Mouse (Mus musculus) testis, adult 2 months (tissue): ENCODE results near the gene Adal. TPM values are rescaled to one million over a fixed set of nuclear protein-coding genes. Genes with fewer than 3 reads are reported as not detected.

Source experiments
- H3K27ac ChIP-seq: fragments of 200-500 bp; 2 replicates; pipeline ENCODE4 v1.5.1; 2012; ENCODE audit warnings: low read depth, low read length; ENCODE audit not compliant: control insufficient read depth, insufficient read depth
- H3K27me3 ChIP-seq: fragments of 200-500 bp; 2 replicates; pipeline ENCODE4 v1.6.1; 2012; ENCODE audit warnings: mild to moderate bottlenecking, low read length, moderate library complexity; ENCODE audit not compliant: control insufficient read depth, insufficient read depth
- H3K36me3 ChIP-seq: fragments of 200-500 bp; 2 replicates; pipeline ENCODE4 v1.6.1; 2012; ENCODE audit warnings: mild to moderate bottlenecking, low read length; ENCODE audit not compliant: control insufficient read depth, insufficient read depth
- H3K4me1 ChIP-seq: fragments of 200-500 bp; 2 replicates; pipeline ENCODE4 v1.6.1; 2012; ENCODE audit warnings: low read length; ENCODE audit not compliant: control insufficient read depth, insufficient read depth
- H3K4me3 ChIP-seq: fragments of 200-500 bp; 2 replicates; pipeline ENCODE4 v1.5.1; 2012; ENCODE audit warnings: low read depth, mild to moderate bottlenecking, low read length, moderate library complexity, mixed read lengths; ENCODE audit not compliant: control insufficient read depth
- CTCF ChIP-seq: fragments of 200-500 bp; IDR thresholded peaks from 2 replicates; pipeline ENCODE4 v1.5.1; 2012; ENCODE audit warnings: low read depth, mild to moderate bottlenecking, inconsistent platforms, low read length, moderate library complexity; ENCODE audit not compliant: control insufficient read depth, insufficient read depth, insufficient replicate concordance
- POLR2A ChIP-seq: fragments of 200-500 bp; IDR thresholded peaks from 2 replicates; pipeline ENCODE4 v1.6.1; 2012; ENCODE audit warnings: low read depth, mild to moderate bottlenecking, inconsistent platforms, low read length, moderate library complexity; ENCODE audit not compliant: control insufficient read depth
- polyA plus RNA-seq: library from polyadenylated mRNA; depleted of rRNA; stranded (reverse); fragments of >200 nt; gene quantifications from 2 replicates; pipeline ENCODE4 v1.2.3, GENCODE M21; 2012

The Adal gene
- polyA plus RNA-seq, 1 experiment = 6.1 TPM

GRCm38 (mm10) chr2:121127536-121127935 is 12.7 kb upstream of the Adal start:
- Histone ChIP-seq H3K27ac (no peak overlapping the region), H3K27me3 (no peaks in the 10 kb centered on the region), H3K4me3 (no peak overlapping the region), H3K36me3 (no peaks in the 10 kb centered on the region), H3K4me1 (no peaks in the 10 kb centered on the region)
- no peak for TF ChIP-seq CTCF
- no peak for TF ChIP-seq POLR2A

- Histone ChIP-seq H3K4me3 (no peak overlapping the region), H3K4me1 (no peaks in the 10 kb centered on the region), H3K36me3 (no peaks in the 10 kb centered on the region), H3K27ac (no peak overlapping the region), H3K27me3 (no peaks in the 10 kb centered on the region)
- TF ChIP-seq POLR2A (no peak), CTCF (no peak)
Measured at GRCm38 (mm10) chr2:121128865-121129620, 11.2 kb upstream of the Adal start.

- Histone ChIP-seq H3K36me3 (no peaks in the 10 kb centered on the region), H3K27ac (no peak overlapping the region), H3K4me1 (no peaks in the 10 kb centered on the region), H3K27me3 (no peaks in the 10 kb centered on the region), H3K4me3 (no peak overlapping the region)
- TF ChIP-seq CTCF = no peak
- no peak for TF ChIP-seq POLR2A
Measured at GRCm38 (mm10) chr2:121132822-121133221, 7.4 kb upstream of the Adal start.

- no peak overlapping the region for H3K4me3 ChIP-seq
- peaks cover 1% of the 10 kb centered on the region; the same call in 1 of the 2 replicates for H3K36me3 ChIP-seq
- no peak overlapping the region for H3K27ac ChIP-seq
- peaks cover 13% of the 10 kb centered on the region for H3K4me1 ChIP-seq
- TF ChIP-seq POLR2A = no peak
- no peak for TF ChIP-seq CTCF
- no peaks in the 10 kb centered on the region for H3K27me3 ChIP-seq
Measured at GRCm38 (mm10) chr2:121137371-121137770, 2.9 kb upstream of the Adal start.

- peak overlapping the region; percentile 91 for H3K4me3 ChIP-seq
- peaks cover 13% of the 10 kb centered on the region for H3K4me1 ChIP-seq
- peak overlapping the region; percentile 82 for H3K27ac ChIP-seq
- no peaks in the 10 kb centered on the region for H3K27me3 ChIP-seq
- H3K36me3 ChIP-seq = peaks cover 1% of the 10 kb centered on the region; the same call in 1 of the 2 replicates
- TF ChIP-seq POLR2A = no peak
- TF ChIP-seq CTCF = 0 out of 2 replicates have a peak, but pooled peaks have one; percentile 8
Measured at GRCm38 (mm10) chr2:121139266-121140017, 786 bp upstream of the Adal start.

GRCm38 (mm10) chr2:121141216-121142035 is 1.2 kb downstream of the Adal start:
- Histone ChIP-seq H3K27me3 (no peaks in the 10 kb centered on the region), H3K4me3 (peak overlapping the region; percentile 4; the same call in 1 of the 2 replicates), H3K36me3 (peaks cover 1% of the 10 kb centered on the region; the same call in 1 of the 2 replicates), H3K4me1 (peaks cover 13% of the 10 kb centered on the region), H3K27ac (no peak overlapping the region)
- TF ChIP-seq POLR2A = no peak
- TF ChIP-seq CTCF = no peak
